Mouse (Mus musculus): ENCODE results near the gene Olfr430.
"Not testable (repeated sequence)": the region's sequence is repeated elsewhere in the genome, so short reads cannot be mapped to it uniquely, and the experiment has no call there.

Olfr430 gene

DNA sequence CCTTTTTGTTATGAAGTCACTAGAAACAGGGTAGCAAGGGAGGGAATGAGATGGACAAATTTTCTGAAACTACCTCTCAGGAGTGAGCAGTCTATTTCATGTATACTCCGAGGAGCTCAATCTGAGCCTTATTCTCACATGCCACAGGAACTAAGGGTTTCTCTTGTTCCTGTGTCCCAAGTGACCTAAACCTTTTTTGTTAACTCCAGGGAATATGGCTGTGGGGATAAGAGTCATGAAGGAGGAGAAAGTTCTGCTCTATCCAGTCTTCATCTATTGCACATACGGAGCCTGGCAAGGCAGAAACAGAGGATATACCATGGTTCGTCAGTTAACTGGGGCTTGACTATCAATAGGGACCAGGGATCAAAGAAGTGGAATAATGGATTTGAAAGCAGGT is at the start of gene Olfr430:
TSS of gene Olfr430 (plus strand) at position 301 of the 400 bp plus-strand sequence.
- no peak for DNase-seq (ENCODE audit: low read depth)

DNA sequence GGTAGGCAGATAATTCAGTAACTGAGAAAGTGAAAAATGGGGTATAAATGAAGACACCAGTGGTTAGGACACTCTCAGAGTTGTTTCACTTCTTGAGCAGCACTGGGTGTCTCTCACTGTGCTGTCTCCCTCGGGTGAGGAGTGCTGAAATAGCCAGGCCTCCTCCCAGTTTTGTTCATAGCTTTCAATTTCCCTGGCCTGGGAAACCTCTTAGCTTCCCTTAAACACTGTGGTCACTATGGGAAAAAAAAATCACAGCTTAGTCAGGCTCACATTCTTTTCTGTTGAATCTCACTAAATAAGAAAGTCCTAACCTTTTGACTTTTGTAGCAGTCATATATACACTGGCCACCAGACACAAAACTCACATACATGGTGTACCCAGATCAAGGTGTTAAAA is 34.7 kb upstream of the Olfr430 start, which contains the start of gene Ifi205:
TSS of gene Ifi205 (minus strand) at position 113 of the 400 bp plus-strand sequence.
- peak; percentile 79 for DNase-seq (ENCODE audit: low read depth)

DNA sequence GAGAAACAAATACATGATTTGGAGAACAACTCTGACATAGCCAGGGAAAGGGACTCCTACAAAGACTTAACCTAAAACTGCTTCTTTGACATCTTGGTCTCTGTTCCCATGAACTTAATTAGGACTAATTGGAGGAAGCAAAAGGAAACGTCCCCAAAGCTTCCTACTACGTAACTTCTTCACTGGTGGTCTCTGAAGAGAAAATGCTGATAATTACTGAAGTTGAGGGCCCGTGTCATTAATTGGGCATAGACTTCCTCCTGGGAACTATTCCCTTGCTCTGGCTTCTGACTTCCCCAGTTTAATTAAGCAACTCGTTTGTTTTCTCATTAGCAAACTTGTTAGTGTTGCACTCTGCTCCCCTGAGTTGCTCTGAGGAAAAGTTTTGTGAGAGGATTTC is 30.6 kb upstream of the Olfr430 start:
- peak; percentile 1 for DNase-seq (ENCODE audit: low read depth)

DNA sequence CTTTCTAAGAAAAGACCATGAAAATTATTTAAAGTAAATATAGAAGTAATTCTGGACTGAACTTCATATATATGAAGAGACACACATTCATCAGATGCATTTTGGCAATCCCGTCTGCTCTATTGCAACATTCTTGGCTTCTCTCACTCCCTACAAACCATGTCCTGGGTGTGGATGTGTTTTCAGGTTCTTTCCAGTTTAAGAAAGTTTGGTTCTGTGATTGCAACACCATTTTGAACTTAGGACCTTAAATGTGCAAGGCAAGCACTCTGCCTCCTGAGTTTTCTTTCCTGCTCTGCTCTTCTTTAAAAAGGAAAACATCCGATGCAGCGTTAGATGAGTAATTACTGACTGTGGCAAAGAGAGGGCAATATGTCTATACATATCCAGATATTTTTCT is 27.9 kb upstream of the Olfr430 start:
- peak; percentile 65 for DNase-seq (ENCODE audit: low read depth)

DNA sequence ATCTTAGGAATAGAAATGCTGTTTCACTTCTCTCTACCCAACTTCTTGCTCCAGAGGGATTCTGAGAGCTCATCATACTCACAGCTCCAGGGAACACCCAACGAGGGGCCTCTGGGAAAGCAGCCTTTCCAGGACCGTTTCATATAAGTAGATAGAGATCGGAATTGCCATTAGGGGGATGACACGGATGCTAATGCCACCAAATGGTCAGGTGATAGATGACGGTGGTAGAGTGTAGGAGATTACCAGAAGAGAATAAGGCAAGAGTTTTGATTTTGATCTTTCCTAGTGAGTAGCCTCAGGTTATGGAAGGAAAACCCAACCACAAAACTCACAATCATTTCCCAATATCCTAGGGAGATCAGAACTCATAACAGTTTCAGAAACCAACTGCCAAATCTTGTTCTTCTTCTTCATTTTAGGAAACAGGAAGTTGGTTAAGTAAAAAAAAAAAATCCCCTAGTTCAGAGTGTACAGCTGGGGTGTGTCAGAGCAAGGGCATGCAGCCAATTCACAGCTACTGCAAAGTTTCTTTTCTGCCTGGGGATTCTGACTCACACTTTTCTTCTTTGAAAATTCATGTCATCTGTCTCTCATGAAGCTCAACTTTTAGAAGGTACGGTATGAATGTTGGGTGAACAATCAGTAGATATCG is 25.8 kb upstream of the Olfr430 start, which contains the start of gene Olfr433:
TSS of gene Olfr433 (plus strand) at position 183 of the 655 bp plus-strand sequence.
- peak; percentile 55 for DNase-seq (ENCODE audit: low read depth)

DNA sequence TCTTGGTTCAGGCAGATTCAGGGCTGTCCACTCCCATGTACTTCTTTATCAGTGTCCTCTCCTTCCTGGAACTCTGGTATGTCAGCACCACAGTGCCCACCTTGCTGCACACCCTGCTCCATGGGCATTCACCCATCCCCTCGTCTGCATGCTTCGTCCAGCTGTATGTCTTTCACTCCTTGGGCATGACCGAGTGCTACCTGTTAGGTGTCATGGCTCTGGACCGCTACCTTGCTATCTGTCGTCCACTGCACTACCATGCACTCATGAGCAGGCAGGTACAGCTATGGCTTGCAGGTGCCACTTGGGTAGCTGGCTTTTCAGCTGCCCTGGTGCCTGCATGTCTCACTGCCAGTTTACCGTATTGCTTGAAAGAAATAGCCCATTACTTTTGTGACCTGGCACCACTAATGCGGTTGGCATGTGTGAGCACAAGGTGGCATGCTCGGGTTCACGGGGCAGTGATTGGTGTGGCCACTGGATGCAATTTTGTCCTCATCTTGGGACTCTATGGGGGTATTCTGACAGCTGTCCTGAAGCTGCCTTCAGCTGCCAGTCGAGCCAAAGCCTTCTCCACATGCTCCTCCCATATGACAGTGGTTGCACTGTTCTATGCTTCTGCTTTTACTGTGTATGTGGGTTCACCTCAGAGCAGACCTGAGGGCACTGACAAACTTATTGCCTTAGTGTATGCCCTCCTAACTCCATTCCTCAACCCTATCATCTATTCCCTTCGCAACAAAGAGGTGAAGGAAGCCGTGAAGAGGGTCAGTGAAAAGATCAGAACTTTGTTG is 24.1 kb upstream of the Olfr430 start:
- peak; percentile 1 for DNase-seq (ENCODE audit: low read depth)

DNA sequence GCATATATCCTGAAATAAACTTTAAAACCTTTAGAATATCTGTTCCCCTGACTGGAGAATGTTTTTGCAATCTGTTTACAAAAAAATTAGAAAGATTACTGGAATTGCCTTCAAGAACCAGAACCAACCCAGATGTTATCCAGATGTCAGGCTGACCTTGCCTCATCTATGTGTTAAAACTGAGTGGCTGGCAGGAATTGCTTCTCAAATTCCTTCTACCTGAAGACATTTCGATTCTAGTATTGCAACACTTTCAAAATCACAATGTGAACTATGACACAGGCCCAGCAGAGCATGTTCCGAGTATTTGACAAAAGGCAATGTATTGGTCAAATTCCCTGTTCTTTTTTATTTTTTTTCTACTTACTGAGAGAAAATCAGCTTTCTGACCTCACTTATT is 22.0 kb upstream of the Olfr430 start:
- peak; percentile 87 for DNase-seq (ENCODE audit: low read depth)

DNA sequence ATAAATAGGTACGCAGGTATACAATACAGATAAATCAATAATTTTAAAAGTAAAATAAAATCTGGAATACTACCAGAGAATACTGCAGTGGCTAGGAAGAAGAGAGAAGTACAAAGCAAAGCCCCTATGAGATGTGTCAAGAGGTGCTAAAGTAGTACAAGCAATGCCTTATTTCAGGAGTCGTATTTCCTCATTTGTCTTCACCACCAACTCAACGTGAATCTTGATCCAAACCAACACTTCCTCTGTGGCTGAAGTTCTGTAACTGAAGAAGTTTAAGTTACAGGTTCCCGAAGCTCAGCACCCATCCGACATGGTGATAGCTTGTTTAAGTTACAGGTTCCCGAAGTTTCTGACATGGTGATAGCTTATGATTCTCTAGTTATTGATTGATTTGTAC is 18.2 kb upstream of the Olfr430 start:
- not testable (repeated sequence) for DNase-seq (ENCODE audit: low read depth)

DNA sequence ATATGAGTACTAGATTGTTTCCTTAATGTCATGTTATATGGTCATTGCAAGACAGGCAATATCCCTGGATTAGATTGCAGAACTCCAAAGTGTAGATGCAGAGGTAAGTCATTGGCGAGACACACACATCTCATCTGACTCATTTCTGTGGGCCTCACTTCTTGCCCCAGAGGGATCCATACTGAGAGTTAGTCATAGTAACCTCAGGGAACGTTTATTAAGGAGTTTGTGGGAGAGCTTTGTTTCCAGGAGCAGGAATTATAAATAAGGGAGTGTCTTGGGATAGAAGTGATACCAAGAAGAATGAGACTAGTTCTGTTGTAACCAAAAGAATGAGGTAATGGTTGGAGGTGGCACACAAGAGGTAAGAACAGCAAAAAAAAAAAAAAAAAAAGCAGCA is 17.5 kb upstream of the Olfr430 start, which contains the start of gene Olfr432:
TSS of gene Olfr432 (plus strand) at position 313 of the 400 bp plus-strand sequence.
- DNase-seq (ENCODE audit: low read depth), result peak; percentile 60

DNA sequence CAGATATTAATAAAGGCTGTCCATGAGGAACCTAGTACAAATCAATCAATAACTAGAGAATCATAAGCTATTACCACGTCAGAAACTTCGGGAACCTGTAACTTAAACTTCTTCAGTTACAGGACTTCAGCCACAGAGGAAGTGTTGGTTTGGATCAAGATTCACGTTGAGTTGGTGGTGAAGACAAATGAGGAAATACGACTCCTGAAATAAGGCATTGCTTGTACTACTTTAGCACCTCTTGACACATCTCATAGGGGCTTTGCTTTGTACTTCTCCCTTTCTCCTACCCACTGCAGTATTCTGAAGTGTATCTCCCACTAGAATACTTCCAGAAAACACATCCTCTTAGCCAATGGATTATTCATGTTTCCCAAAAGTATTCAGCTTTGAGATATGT is 17.0 kb upstream of the Olfr430 start:
- DNase-seq (ENCODE audit: low read depth), result not testable (repeated sequence)

DNA sequence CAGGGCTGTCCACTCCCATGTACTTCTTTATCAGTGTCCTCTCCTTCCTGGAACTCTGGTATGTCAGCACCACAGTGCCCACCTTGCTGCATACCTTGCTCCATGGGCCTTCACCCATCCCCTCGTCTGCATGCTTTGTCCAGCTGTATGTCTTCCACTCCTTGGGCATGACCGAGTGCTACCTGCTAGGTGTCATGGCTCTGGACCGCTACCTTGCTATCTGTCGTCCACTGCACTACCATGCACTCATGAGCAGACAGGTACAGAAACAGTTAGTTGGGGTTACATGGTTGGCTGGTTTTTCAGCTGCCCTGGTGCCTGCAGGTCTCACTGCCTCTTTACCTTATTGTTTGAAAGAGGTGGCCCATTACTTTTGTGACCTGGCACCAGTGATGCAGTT is 15.9 kb upstream of the Olfr430 start:
- DNase-seq (ENCODE audit: low read depth), result no peak

DNA sequence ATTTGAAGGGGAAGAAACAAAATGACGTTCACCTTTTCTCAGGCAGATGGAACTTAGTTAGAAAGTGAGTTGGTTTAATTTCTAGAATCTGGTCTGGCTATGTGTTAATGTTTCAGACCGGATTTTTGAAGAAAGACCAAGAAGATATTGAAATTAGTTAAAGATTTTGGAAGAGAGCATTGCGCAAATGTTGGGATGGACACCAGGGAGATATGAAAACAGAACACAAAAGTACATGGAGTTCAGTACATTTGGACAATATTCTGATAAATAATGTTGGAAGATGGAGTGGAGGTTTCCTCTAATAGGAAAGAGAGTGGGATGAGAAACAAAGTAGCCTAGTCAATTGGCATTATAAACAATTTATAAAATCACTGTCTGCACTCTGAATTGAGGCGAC is 14.9 kb upstream of the Olfr430 start:
- DNase-seq (ENCODE audit: low read depth), result no peak

DNA sequence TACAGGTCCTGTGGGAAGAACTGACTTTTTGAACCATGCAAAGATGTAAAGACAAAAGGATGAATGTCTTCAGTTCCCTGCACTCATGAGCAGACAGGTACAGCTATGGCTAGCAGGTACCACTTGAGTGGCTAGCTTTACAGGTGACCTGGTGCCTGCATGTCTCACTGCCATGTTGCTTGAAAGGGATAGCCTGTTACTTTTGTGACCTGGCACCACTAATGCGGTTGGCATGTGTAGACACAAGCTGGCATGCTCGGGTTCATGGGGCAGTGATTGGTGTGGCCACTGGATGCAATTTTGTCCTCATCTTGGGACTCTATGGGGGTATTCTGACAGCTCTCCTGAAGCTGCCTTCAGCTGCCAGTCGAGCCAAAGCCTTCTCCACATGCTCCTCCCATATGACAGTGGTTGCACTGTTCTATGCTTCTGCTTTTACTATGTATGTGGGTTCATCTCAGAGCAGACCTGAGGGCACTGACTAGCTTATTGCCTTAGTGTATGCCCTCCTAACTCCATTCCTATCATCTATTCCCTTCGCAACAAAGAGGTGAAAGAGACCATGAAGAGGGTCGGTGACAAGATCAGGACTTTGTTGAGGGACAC is 14.4 kb upstream of the Olfr430 start:
- DNase-seq (ENCODE audit: low read depth), result no peak

DNA sequence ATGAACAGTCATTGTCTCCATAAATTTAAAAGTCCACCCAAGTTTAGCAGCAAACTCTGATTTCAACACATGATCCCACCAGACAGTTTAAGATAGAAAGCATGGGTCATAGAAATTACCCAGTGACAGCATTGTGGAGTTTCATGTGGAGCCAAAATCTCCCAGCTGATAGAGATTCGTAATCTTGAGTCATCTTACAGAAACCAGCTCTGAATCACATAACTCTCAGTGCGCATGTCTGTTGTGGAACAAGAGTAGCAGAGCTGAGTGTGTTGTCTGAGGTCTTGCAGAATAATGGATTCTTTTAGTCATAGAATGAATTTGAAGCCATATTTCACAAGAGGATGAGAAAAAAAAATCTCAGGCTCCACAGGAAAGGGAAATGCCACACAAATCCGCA is 13.4 kb upstream of the Olfr430 start:
- DNase-seq (ENCODE audit: low read depth), result peak; percentile 67

DNA sequence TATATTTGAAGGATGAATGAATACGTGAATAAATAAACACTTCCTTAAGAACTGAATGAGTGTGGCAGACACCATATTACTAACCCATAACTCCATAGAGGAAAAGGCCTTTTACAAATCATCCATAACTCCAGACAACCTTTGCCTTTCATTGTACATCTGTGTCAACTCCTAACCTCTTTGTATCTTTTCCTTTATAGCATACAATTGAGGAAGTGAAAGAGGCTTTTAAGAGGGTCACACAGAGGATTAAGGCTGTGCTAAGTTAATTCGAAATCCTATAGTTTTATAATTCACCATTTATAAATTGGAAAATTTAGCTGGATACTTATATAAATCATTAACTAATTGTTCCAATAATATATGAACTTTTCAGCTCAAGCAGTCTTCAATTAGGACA is 11.2 kb upstream of the Olfr430 start:
- no peak for DNase-seq (ENCODE audit: low read depth)

DNA sequence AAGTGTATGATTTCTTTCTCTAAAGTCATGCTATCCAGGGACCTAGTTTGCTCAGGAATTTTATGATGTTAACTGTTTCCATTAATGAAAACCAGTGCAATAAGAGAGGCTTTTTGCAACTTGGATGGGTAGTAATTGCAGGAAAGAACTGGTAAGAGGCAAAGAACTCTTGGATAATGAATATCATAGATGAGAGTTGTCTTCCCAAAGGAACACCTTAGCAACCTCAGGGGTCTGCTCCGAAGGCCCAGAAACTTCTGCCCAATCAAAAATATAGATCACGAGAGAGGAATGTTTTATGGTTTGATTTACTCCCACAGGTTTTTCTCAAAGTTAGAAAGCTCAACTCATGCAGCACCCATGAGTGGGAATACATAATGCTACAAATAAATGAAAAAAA is 17.6 kb downstream of the Olfr430 start, which contains the start of gene Olfr429:
TSS of gene Olfr429 (plus strand) at position 301 of the 400 bp plus-strand sequence.
- no peak for DNase-seq (ENCODE audit: low read depth)

DNA sequence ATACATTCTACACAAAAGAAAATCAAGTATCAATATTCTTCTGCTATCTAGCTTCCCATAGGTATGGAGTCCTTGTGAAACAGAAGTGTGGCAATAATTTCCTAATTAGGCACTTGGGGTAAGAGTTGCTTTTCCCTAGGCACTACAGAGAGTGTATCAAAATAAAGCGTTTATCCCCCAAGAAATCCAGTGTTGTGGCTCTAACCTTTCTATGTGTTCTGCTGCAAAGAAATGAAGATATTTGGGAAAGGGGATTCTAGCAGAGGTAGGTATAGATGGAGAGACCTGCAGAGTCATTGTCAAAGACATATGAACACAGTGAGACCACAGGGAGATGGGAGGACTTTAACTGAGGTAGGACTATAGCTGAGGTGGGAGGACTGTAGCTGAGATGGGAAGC is 30.2 kb downstream of the Olfr430 start, which contains the start of gene Olfr427:
TSS of gene Olfr427 (plus strand) at position 301 of the 400 bp plus-strand sequence.
- DNase-seq (ENCODE audit: low read depth), result no peak

DNA sequence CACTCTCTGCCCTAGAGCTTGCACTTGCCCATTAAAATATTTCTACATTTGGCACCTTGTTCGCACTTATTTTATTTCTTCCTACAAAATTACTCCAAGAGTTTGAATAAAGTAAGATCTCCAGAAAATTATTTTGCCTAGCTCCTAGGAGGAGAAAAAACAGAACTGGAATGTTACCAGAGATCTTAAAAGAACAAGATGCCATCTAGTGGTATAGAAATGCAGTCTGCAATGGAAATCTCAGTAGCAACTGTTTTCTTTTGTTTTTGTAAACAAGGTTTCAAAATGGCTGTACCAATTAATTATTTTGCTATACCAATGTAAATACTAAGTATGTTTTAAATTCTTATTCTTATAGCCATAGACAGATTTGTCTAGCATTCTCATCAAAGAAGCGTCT is 37.3 kb downstream of the Olfr430 start:
- peak; percentile 69 for DNase-seq (ENCODE audit: low read depth)

DNA sequence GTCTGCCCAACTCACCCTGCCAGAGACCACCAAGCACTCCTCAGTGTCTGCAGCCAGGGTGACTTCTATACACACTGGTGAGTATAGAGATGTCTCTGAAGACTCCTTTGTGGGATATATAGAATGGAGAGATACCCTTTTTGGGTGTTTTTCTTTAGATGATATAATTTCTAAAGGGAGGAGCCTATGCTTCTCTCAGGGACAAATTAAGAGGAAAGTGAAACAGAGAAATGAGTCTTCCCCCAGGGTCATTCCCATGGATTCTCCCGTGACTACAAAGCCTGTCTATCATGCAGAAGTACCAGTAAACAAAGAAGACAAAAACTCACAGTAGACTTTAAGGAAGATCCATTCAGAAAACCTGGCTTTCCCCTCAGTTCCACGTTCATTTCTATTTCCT is 54.7 kb downstream of the Olfr430 start, which contains the start of gene Olfr231:
TSS of gene Olfr231 (minus strand) at position 101 of the 400 bp plus-strand sequence.
- no peak for DNase-seq (ENCODE audit: low read depth)
